Mouse (Mus musculus): ENCODE results near the gene Ptpdc1. TPM values are rescaled to one million over a fixed set of nuclear protein-coding genes. Genes with fewer than 3 reads are reported as not detected.

The Ptpdc1 gene
- polyA plus RNA-seq, 1 experiment, result 5.8 TPM

DNA sequence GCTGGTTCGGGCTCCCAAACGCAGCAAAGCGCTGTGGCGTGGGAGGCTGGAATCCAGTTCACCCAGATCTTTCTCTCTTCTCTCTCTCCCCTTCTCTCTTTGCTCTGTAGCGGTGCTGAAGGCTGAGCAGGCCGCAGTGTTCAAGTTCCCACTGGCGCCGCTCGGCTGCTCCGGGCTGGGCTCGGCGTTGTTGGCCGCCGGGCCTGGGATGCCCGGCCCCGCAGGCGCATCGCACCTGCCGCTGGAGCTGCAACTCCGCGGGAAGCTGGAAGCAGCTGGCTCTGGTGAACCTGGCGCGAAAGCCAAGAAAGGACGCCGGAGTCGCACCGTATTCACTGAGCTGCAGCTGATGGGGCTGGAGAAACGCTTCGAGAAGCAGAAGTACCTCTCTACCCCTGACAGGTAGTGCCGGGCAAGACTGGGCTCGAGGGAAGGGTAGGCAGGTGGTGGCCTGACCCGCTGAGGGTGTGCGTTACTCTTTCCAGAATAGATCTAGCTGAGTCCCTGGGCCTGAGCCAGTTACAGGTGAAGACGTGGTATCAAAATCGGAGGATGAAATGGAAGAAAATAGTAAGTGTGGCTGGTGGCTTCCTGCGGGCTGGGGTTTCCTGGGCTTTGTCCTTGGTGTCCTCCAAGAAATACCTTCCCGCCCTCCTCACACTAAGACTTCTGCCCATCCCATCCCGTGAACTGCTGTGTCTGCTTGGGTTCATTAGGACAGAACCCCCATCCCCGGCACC, 39.6 kb upstream of the Ptpdc1 start:
- H3K27ac ChIP-seq (ENCODE audit: control insufficient read depth, insufficient read depth, low read depth, low read length, poor library complexity), result no peak overlapping the region
- no peaks in the 10 kb centered on the region for H3K4me1 ChIP-seq (ENCODE audit: control insufficient read depth, insufficient read depth, low read length)
- H3K4me3 ChIP-seq (replicated peaks; ENCODE audit: control insufficient read depth, low read depth, low read length), result no peak overlapping the region
- TF ChIP-seq POLR2A (IDR thresholded peaks at IDR 0.05; ENCODE audit: borderline replicate concordance, control insufficient read depth, low read depth, low read length) (no peak), CTCF (IDR thresholded peaks at IDR 0.05; ENCODE audit: control insufficient read depth, insufficient read depth, low read length) (no peak)
- WGBS, result 5% methylated on average over 39 of the region's 39 CpGs

DNA sequence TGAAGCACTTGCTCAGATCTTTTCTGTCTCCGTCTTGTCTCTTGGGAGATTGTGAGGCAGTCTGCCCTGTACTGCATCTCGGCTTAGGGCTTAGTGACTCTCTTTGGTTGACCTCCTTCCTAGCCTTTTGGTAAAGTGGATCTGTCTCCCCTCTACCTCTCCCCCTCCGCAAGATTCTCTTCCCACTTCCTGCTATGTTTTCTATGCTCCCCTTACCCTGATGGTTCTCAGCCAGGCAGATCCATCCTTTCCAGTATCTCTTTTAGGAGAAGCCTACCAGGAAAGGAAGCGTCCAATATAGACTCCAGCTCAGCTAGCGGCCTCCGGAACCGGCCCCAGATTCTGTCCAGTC, 38.5 kb upstream of the Ptpdc1 start:
- no peak overlapping the region for H3K27ac ChIP-seq (ENCODE audit: control insufficient read depth, insufficient read depth, low read depth, low read length, poor library complexity)
- TF ChIP-seq CTCF (IDR thresholded peaks at IDR 0.05; ENCODE audit: control insufficient read depth, insufficient read depth, low read length) (no peak), POLR2A (IDR thresholded peaks at IDR 0.05; ENCODE audit: borderline replicate concordance, control insufficient read depth, low read depth, low read length) (no peak)
- no peak overlapping the region for H3K4me3 ChIP-seq (replicated peaks; ENCODE audit: control insufficient read depth, low read depth, low read length)
- 34% methylated on average over 7 of the region's 7 CpGs for WGBS
- H3K4me1 ChIP-seq (ENCODE audit: control insufficient read depth, insufficient read depth, low read length), result no peaks in the 10 kb centered on the region

DNA sequence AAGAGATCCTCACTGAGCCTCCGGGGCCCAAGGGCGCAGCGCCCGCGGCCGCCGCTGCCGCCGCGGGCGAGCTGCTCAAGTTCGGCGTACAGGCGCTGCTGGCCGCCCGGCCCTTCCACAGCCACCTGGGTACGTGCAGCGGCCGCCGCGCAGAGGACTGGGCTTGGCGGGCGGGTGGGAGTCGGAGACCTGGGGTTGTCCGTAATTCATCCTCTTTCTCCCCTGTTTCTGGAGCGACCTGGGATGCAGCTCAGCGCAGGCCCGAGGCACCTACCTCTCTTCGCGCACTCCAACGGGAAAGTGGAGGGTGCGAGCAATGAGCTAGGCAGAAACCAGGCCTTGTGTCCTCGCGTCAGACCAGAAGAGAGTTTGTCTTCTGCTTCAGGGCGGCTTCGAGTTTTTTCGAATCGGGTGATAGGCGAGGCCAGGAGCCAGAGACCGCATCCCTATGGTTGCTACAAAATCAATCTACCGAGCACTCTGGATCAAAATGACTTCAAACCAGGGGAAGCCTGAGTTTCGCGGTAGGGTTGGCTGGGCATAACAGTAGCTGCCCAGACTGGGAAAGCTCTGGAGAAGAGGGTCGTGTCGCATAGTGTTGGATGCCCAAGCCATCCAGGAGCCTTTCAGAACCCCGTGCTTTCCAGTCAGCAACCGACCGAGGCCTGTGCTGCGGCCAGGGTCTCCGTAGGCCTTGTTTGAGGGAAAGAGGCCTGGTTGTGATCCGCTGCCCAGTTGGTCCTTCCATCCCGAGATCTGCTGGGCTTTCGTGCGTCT, 37.9 kb upstream of the Ptpdc1 start:
- no peak for TF ChIP-seq CTCF (IDR thresholded peaks at IDR 0.05; ENCODE audit: control insufficient read depth, insufficient read depth, low read length)
- TF ChIP-seq POLR2A (IDR thresholded peaks at IDR 0.05; ENCODE audit: borderline replicate concordance, control insufficient read depth, low read depth, low read length), result no peak
- H3K27ac ChIP-seq (ENCODE audit: control insufficient read depth, insufficient read depth, low read depth, low read length, poor library complexity), result no peak overlapping the region
- no peaks in the 10 kb centered on the region for H3K4me1 ChIP-seq (ENCODE audit: control insufficient read depth, insufficient read depth, low read length)
- WGBS, result 9% methylated on average over 54 of the region's 54 CpGs
- H3K4me3 ChIP-seq (replicated peaks; ENCODE audit: control insufficient read depth, low read depth, low read length), result no peak overlapping the region

- TF ChIP-seq CTCF (IDR thresholded peaks at IDR 0.05; ENCODE audit: control insufficient read depth, insufficient read depth, low read length) (no peak), POLR2A (IDR thresholded peaks at IDR 0.05; ENCODE audit: borderline replicate concordance, control insufficient read depth, low read depth, low read length) (no peak)
- Histone ChIP-seq H3K27ac (ENCODE audit: control insufficient read depth, insufficient read depth, low read depth, low read length, poor library complexity) (no peak within 1 kb of the TSS), H3K4me1 (ENCODE audit: control insufficient read depth, insufficient read depth, low read length) (no peaks in the 10 kb centered on the region), H3K4me3 (replicated peaks; ENCODE audit: control insufficient read depth, low read depth, low read length) (no peak within 1 kb of the TSS)
- WGBS, result 3% methylated on average over 73 of the region's 73 CpGs
Measured at GRCm38 (mm10) chr13:48662431-48663143, 37.1 kb upstream of the Ptpdc1 start, which contains the start of gene Barx1. Gene Barx1 (plus strand): TSS chr13:48662998.

- TF ChIP-seq CTCF (IDR thresholded peaks at IDR 0.05; ENCODE audit: control insufficient read depth, insufficient read depth, low read length) (no peak), POLR2A (IDR thresholded peaks at IDR 0.05; ENCODE audit: borderline replicate concordance, control insufficient read depth, low read depth, low read length) (no peak)
- Histone ChIP-seq H3K4me3 (replicated peaks; ENCODE audit: control insufficient read depth, low read depth, low read length) (no peak overlapping the region), H3K4me1 (ENCODE audit: control insufficient read depth, insufficient read depth, low read length) (no peaks in the 10 kb centered on the region), H3K27ac (ENCODE audit: control insufficient read depth, insufficient read depth, low read depth, low read length, poor library complexity) (no peak overlapping the region)
- 4% methylated on average over 1 of the region's 1 CpGs for WGBS
Measured at GRCm38 (mm10) chr13:48661561-48661960, 36.1 kb upstream of the Ptpdc1 start.

GRCm38 (mm10) chr13:48660741-48661140, 35.3 kb upstream of the Ptpdc1 start:
- Histone ChIP-seq H3K4me3 (replicated peaks; ENCODE audit: control insufficient read depth, low read depth, low read length) (no peak overlapping the region), H3K27ac (ENCODE audit: control insufficient read depth, insufficient read depth, low read depth, low read length, poor library complexity) (no peak overlapping the region), H3K4me1 (ENCODE audit: control insufficient read depth, insufficient read depth, low read length) (no peaks in the 10 kb centered on the region)
- no peak for TF ChIP-seq POLR2A (IDR thresholded peaks at IDR 0.05; ENCODE audit: borderline replicate concordance, control insufficient read depth, low read depth, low read length)
- TF ChIP-seq CTCF (IDR thresholded peaks at IDR 0.05; ENCODE audit: control insufficient read depth, insufficient read depth, low read length), result no peak
- WGBS, result 21% methylated on average over 6 of the region's 6 CpGs

- TF ChIP-seq CTCF (IDR thresholded peaks at IDR 0.05; ENCODE audit: control insufficient read depth, insufficient read depth, low read length) (no peak), POLR2A (IDR thresholded peaks at IDR 0.05; ENCODE audit: borderline replicate concordance, control insufficient read depth, low read depth, low read length) (no peak)
- no peak overlapping the region for H3K27ac ChIP-seq (ENCODE audit: control insufficient read depth, insufficient read depth, low read depth, low read length, poor library complexity)
- H3K4me1 ChIP-seq (ENCODE audit: control insufficient read depth, insufficient read depth, low read length), result no peaks in the 10 kb centered on the region
- no peak overlapping the region for H3K4me3 ChIP-seq (replicated peaks; ENCODE audit: control insufficient read depth, low read depth, low read length)
- WGBS, result 6% methylated on average over 11 of the region's 11 CpGs
Measured at GRCm38 (mm10) chr13:48660221-48660734, 34.8 kb upstream of the Ptpdc1 start.
